Mouse (Mus musculus) testis, adult 2 months (tissue): ENCODE measurements around the gene Olfr802. TPM values are rescaled to one million over a fixed set of nuclear protein-coding genes. Genes with fewer than 3 reads are reported as not detected.

Experiments used
- H3K27ac ChIP-seq: fragments of 200-500 bp; 2 replicates; pipeline ENCODE4 v1.5.1; 2012; ENCODE audit warnings: low read depth, low read length; ENCODE audit not compliant: control insufficient read depth, insufficient read depth
- H3K27me3 ChIP-seq: fragments of 200-500 bp; 2 replicates; pipeline ENCODE4 v1.6.1; 2012; ENCODE audit warnings: mild to moderate bottlenecking, low read length, moderate library complexity; ENCODE audit not compliant: control insufficient read depth, insufficient read depth
- H3K36me3 ChIP-seq: fragments of 200-500 bp; 2 replicates; pipeline ENCODE4 v1.6.1; 2012; ENCODE audit warnings: mild to moderate bottlenecking, low read length; ENCODE audit not compliant: control insufficient read depth, insufficient read depth
- H3K4me1 ChIP-seq: fragments of 200-500 bp; 2 replicates; pipeline ENCODE4 v1.6.1; 2012; ENCODE audit warnings: low read length; ENCODE audit not compliant: control insufficient read depth, insufficient read depth
- H3K4me3 ChIP-seq: fragments of 200-500 bp; 2 replicates; pipeline ENCODE4 v1.5.1; 2012; ENCODE audit warnings: low read depth, mild to moderate bottlenecking, low read length, moderate library complexity, mixed read lengths; ENCODE audit not compliant: control insufficient read depth
- CTCF ChIP-seq: fragments of 200-500 bp; IDR thresholded peaks from 2 replicates; pipeline ENCODE4 v1.5.1; 2012; ENCODE audit warnings: low read depth, mild to moderate bottlenecking, inconsistent platforms, low read length, moderate library complexity; ENCODE audit not compliant: control insufficient read depth, insufficient read depth, insufficient replicate concordance
- POLR2A ChIP-seq: fragments of 200-500 bp; IDR thresholded peaks from 2 replicates; pipeline ENCODE4 v1.6.1; 2012; ENCODE audit warnings: low read depth, mild to moderate bottlenecking, inconsistent platforms, low read length, moderate library complexity; ENCODE audit not compliant: control insufficient read depth
- polyA plus RNA-seq: library from polyadenylated mRNA; depleted of rRNA; stranded (reverse); fragments of >200 nt; gene quantifications from 2 replicates; pipeline ENCODE4 v1.2.3, GENCODE M21; 2012; rRNA removed

Olfr802 gene
- polyA plus RNA-seq, 1 experiment: not detected

DNA sequence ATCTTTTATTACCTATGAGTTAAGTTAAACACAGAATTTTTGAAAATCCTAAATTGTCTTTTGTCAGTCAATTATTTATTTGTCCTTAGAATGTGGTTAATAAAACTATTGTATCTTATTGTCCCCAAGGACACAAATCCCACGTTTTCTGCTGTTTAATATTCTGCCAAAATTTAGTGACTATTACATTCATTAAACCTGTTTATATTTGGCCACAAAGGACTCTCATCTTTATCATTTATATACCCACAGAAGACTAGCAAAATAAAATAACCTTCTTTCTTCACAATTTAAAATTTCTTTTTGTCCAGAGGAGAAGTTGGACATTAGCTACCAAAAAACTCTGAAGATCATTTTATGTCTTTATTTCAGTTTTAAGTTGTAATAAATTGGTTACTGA lies 50.8 kb downstream of the Olfr802 start, which contains the start of gene Olfr799:
TSS of gene Olfr799 (plus strand) at position 301 of the 400 bp plus-strand sequence.
- Histone ChIP-seq H3K4me1 (no peaks in the 10 kb centered on the region), H3K27me3 (no peaks in the 10 kb centered on the region), H3K36me3 (no peaks in the 10 kb centered on the region), H3K4me3 (no peak within 1 kb of the TSS), H3K27ac (no peak within 1 kb of the TSS)
- TF ChIP-seq CTCF (no peak), POLR2A (no peak)

DNA sequence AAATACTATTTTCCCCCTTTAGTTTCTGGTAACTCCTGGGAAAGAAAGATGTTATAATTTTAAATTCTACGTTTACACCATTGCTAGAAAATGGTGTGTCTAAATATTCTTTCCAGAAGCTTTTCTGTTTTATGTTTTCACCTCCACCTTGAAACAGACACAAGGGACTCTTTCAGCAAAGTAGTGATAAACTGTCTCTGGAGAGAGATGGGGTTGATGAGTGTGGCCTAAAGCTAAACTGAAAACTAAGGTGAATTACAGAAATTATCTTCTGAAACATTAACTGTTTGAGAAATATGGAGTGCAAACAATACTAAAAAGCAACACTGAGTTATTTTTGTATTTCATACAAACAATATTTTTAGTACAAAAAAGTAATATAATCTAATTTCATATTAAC lies 60.1 kb downstream of the Olfr802 start, which contains the start of gene Olfr798:
TSS of gene Olfr798 (minus strand) at position 101 of the 400 bp plus-strand sequence.
- no peaks in the 10 kb centered on the region for H3K4me1 ChIP-seq
- no peak for TF ChIP-seq CTCF
- no peak for TF ChIP-seq POLR2A
- no peaks in the 10 kb centered on the region for H3K27me3 ChIP-seq
- H3K36me3 ChIP-seq: no peaks in the 10 kb centered on the region
- no peak within 1 kb of the TSS for H3K27ac ChIP-seq
- H3K4me3 ChIP-seq: no peak within 1 kb of the TSS

Other genes with a start within 250 kb of the Olfr802 start
- gene Olfr787, start 226.3 kb downstream of the Olfr802 start, polyA plus RNA-seq: 1.5 TPM in 2 replicates
- gene Olfr788, start 217.2 kb downstream of the Olfr802 start, polyA plus RNA-seq: 0.53 and 0.57 TPM in 2 replicates
- gene Olfr789, start 203.4 kb downstream of the Olfr802 start, polyA plus RNA-seq: 0.05 TPM in 1 of 2 replicates, not detected in the other
- 0.29 TPM in 1 of 2 replicates, not detected in the other for gene Olfr790, start 189.7 kb downstream of the Olfr802 start, polyA plus RNA-seq
- not detected in 2 replicates for gene Olfr791, start 166.4 kb downstream of the Olfr802 start, polyA plus RNA-seq
- not detected in 2 replicates for gene Olfr792, start 149.0 kb downstream of the Olfr802 start, polyA plus RNA-seq
- not detected in 2 replicates for gene Olfr794, start 120.5 kb downstream of the Olfr802 start, polyA plus RNA-seq
- gene Olfr796, start 75.6 kb downstream of the Olfr802 start, polyA plus RNA-seq: not detected in 2 replicates
- not detected in 2 replicates for gene Olfr798, start 60.2 kb downstream of the Olfr802 start, polyA plus RNA-seq
- gene Olfr799, start 50.7 kb downstream of the Olfr802 start, polyA plus RNA-seq: not detected in 2 replicates
- not detected in 2 replicates for gene Olfr800, start 30.5 kb downstream of the Olfr802 start, polyA plus RNA-seq
- gene Olfr801, start 14.3 kb downstream of the Olfr802 start, polyA plus RNA-seq: not detected in 2 replicates
- not detected in 2 replicates for gene Olfr803, start 6.1 kb upstream of the Olfr802 start, polyA plus RNA-seq
- not detected in 2 replicates for gene Olfr804, start 15.0 kb upstream of the Olfr802 start, polyA plus RNA-seq
- gene Olfr805, start 41.2 kb upstream of the Olfr802 start, polyA plus RNA-seq: 0.04 TPM in 1 of 2 replicates, not detected in the other
- not detected in 2 replicates for gene Olfr806, start 53.8 kb upstream of the Olfr802 start, polyA plus RNA-seq
- gene Olfr807, start 69.6 kb upstream of the Olfr802 start, polyA plus RNA-seq: not detected in 2 replicates
- not detected in 2 replicates for gene Olfr808, start 77.3 kb upstream of the Olfr802 start, polyA plus RNA-seq
- not detected in 2 replicates for gene Olfr809, start 86.5 kb upstream of the Olfr802 start, polyA plus RNA-seq
- not detected in 2 replicates for gene Olfr810, start 106.7 kb upstream of the Olfr802 start, polyA plus RNA-seq
- gene Olfr811, start 116.2 kb upstream of the Olfr802 start, polyA plus RNA-seq: not detected in 2 replicates
- not detected in 2 replicates for gene Olfr812, start 157.9 kb upstream of the Olfr802 start, polyA plus RNA-seq
- not detected in 2 replicates for gene Olfr813, start 167.2 kb upstream of the Olfr802 start, polyA plus RNA-seq
- not detected in 2 replicates for gene Olfr814, start 191.7 kb upstream of the Olfr802 start, polyA plus RNA-seq
- not detected in 2 replicates for gene Olfr815, start 217.7 kb upstream of the Olfr802 start, polyA plus RNA-seq
- not detected in 2 replicates for gene Olfr816, start 227.4 kb upstream of the Olfr802 start, polyA plus RNA-seq